Mouse (Mus musculus): ENCODE measurements around the gene Tmem192. TPM values are rescaled to one million over a fixed set of nuclear protein-coding genes. Genes with fewer than 3 reads are reported as not detected.
"Not testable (repeated sequence)": the region's sequence is repeated elsewhere in the genome, so short reads cannot be mapped to it uniquely, and the experiment has no call there.

The Tmem192 gene
- polyA plus RNA-seq, 1 experiment from 2014 or later = 21.4 TPM

- no peaks in the 10 kb centered on the region for H3K4me1 ChIP-seq (ENCODE audit: control insufficient read depth, insufficient read depth, low read length)
- DNase-seq (ENCODE audit: low spot score) (no peak), ATAC-seq (replicated peaks; ENCODE audit: insufficient number of reproducible peaks, low FRiP score, low TSS enrichment, low read depth) (no peak)
- no peaks in the 10 kb centered on the region for H3K36me3 ChIP-seq (replicated peaks; ENCODE audit: control insufficient read depth, insufficient read depth, low read depth, low read length)
- no peaks in the 10 kb centered on the region for H3K27me3 ChIP-seq (ENCODE audit: control insufficient read depth, insufficient read depth, low read length)
- H3K9me3 ChIP-seq (replicated peaks; ENCODE audit: control insufficient read depth, low read length) = no peaks in the 10 kb centered on the region
- no peak overlapping the region for H3K4me3 ChIP-seq (ENCODE audit: low read depth, low read length)
- H3K9ac ChIP-seq (replicated peaks; ENCODE audit: low read length) = no peak overlapping the region
- no peak overlapping the region for H3K4me2 ChIP-seq (ENCODE audit: low read depth, low read length)
- WGBS = 77% methylated on average over 20 of the region's 20 CpGs
- no peak overlapping the region for H3K27ac ChIP-seq (replicated peaks; ENCODE audit: low read depth, low read length)
Observed at GRCm38 (mm10) chr8:64983150-64983897, 36.3 kb downstream of the Tmem192 start.

- Histone ChIP-seq H3K4me1 (ENCODE audit: control insufficient read depth, insufficient read depth, low read length) (no peaks in the 10 kb centered on the region), H3K9me3 (replicated peaks; ENCODE audit: control insufficient read depth, low read length) (no peaks in the 10 kb centered on the region), H3K27ac (replicated peaks; ENCODE audit: low read depth, low read length) (no peak within 1 kb of the TSS), H3K9ac (replicated peaks; ENCODE audit: low read length) (no peak within 1 kb of the TSS), H3K27me3 (ENCODE audit: control insufficient read depth, insufficient read depth, low read length) (no peaks in the 10 kb centered on the region), H3K4me3 (ENCODE audit: low read depth, low read length) (no peak within 1 kb of the TSS), H3K36me3 (replicated peaks; ENCODE audit: control insufficient read depth, insufficient read depth, low read depth, low read length) (no peaks in the 10 kb centered on the region), H3K4me2 (ENCODE audit: low read depth, low read length) (no peak within 1 kb of the TSS)
- no peak for DNase-seq (ENCODE audit: low spot score)
- ATAC-seq (replicated peaks; ENCODE audit: insufficient number of reproducible peaks, low FRiP score, low TSS enrichment, low read depth) = no peak
- 91% methylated on average over 4 of the region's 4 CpGs for WGBS
Observed at GRCm38 (mm10) chr8:64987731-64988130, 40.7 kb downstream of the Tmem192 start, which contains the start of gene Trim75. TSS of gene Trim75 (minus strand) at chr8:64987831.

- DNase-seq (ENCODE audit: low spot score) = no peak
- Histone ChIP-seq H3K27ac (replicated peaks; ENCODE audit: low read depth, low read length) (no peak overlapping the region), H3K36me3 (replicated peaks; ENCODE audit: control insufficient read depth, insufficient read depth, low read depth, low read length) (no peaks in the 10 kb centered on the region), H3K4me1 (ENCODE audit: control insufficient read depth, insufficient read depth, low read length) (no peaks in the 10 kb centered on the region), H3K9me3 (replicated peaks; ENCODE audit: control insufficient read depth, low read length) (no peaks in the 10 kb centered on the region), H3K4me2 (ENCODE audit: low read depth, low read length) (no peak overlapping the region), H3K9ac (replicated peaks; ENCODE audit: low read length) (no peak overlapping the region), H3K4me3 (ENCODE audit: low read depth, low read length) (no peak overlapping the region), H3K27me3 (ENCODE audit: control insufficient read depth, insufficient read depth, low read length) (no peaks in the 10 kb centered on the region)
- WGBS = 83% methylated on average over 4 of the region's 4 CpGs
- ATAC-seq (replicated peaks; ENCODE audit: insufficient number of reproducible peaks, low FRiP score, low TSS enrichment, low read depth) = no peak
Observed at GRCm38 (mm10) chr8:64998806-64999365, 51.9 kb downstream of the Tmem192 start.

- H3K9ac ChIP-seq (replicated peaks; ENCODE audit: low read length); ATAC-seq (replicated peaks; ENCODE audit: insufficient number of reproducible peaks, low FRiP score, low TSS enrichment, low read depth); H3K9me3 ChIP-seq (replicated peaks; ENCODE audit: control insufficient read depth, low read length); DNase-seq (ENCODE audit: low spot score); H3K4me2 ChIP-seq (ENCODE audit: low read depth, low read length); H3K4me3 ChIP-seq (ENCODE audit: low read depth, low read length); H3K36me3 ChIP-seq (replicated peaks; ENCODE audit: control insufficient read depth, insufficient read depth, low read depth, low read length); H3K27ac ChIP-seq (replicated peaks; ENCODE audit: low read depth, low read length); H3K4me1 ChIP-seq (ENCODE audit: control insufficient read depth, insufficient read depth, low read length); H3K27me3 ChIP-seq (ENCODE audit: control insufficient read depth, insufficient read depth, low read length): not testable (repeated sequence)
- 79% methylated on average over 6 of the region's 6 CpGs for WGBS
Observed at GRCm38 (mm10) chr8:65007616-65008015, 60.6 kb downstream of the Tmem192 start.

GRCm38 (mm10) chr8:65018423-65018822 lies 71.4 kb downstream of the Tmem192 start, which contains the start of the genes Trim61 and Trim60:
TSS of gene Trim61 (minus strand) at chr8:65018523.
TSS of gene Trim60 (minus strand) at chr8:65018584.
- Histone ChIP-seq H3K9me3 (replicated peaks; ENCODE audit: control insufficient read depth, low read length) (no peaks in the 10 kb centered on the region), H3K27ac (replicated peaks; ENCODE audit: low read depth, low read length) (no peak within 1 kb of the TSS), H3K36me3 (replicated peaks; ENCODE audit: control insufficient read depth, insufficient read depth, low read depth, low read length) (no peaks in the 10 kb centered on the region), H3K4me2 (ENCODE audit: low read depth, low read length) (no peak within 1 kb of the TSS), H3K27me3 (ENCODE audit: control insufficient read depth, insufficient read depth, low read length) (no peaks in the 10 kb centered on the region), H3K4me3 (ENCODE audit: low read depth, low read length) (no peak within 1 kb of the TSS), H3K9ac (replicated peaks; ENCODE audit: low read length) (no peak within 1 kb of the TSS), H3K4me1 (ENCODE audit: control insufficient read depth, insufficient read depth, low read length) (no peaks in the 10 kb centered on the region)
- DNase-seq (ENCODE audit: low spot score) (no peak), ATAC-seq (replicated peaks; ENCODE audit: insufficient number of reproducible peaks, low FRiP score, low TSS enrichment, low read depth) (no peak)
- WGBS = 87% methylated on average over 8 of the region's 8 CpGs

Other genes with a start within 250 kb of the Tmem192 start
- 154 and 161 TPM in 2 replicates for gene Msmo1, start 213.4 kb upstream of the Tmem192 start, polyA plus RNA-seq (2014; fragmentation: Nextera tagmentation; extraction: Ambion mirVana)
- gene Klhl2, start 97.2 kb upstream of the Tmem192 start, polyA plus RNA-seq (2014; fragmentation: Nextera tagmentation; extraction: Ambion mirVana) = 10.5 and 13.9 TPM in 2 replicates
- not detected in 2 replicates for gene Trim75, start 40.6 kb downstream of the Tmem192 start, polyA plus RNA-seq (2014; fragmentation: Nextera tagmentation; extraction: Ambion mirVana)
- not detected in 2 replicates for gene Trim61, start 71.3 kb downstream of the Tmem192 start, polyA plus RNA-seq (2014; fragmentation: Nextera tagmentation; extraction: Ambion mirVana)
- not detected in 2 replicates for gene Trim60, start 71.4 kb downstream of the Tmem192 start, polyA plus RNA-seq (2014; fragmentation: Nextera tagmentation; extraction: Ambion mirVana)
- gene Apela, start 90.2 kb downstream of the Tmem192 start, polyA plus RNA-seq (2014; fragmentation: Nextera tagmentation; extraction: Ambion mirVana) = 2.9 and 4.2 TPM in 2 replicates
- gene Gm10663, start 127.8 kb downstream of the Tmem192 start, polyA plus RNA-seq (2014; fragmentation: Nextera tagmentation; extraction: Ambion mirVana) = not detected in 2 replicates
- 0.14 TPM in 1 of 2 replicates, not detected in the other for gene BC030870, start 182.4 kb downstream of the Tmem192 start, polyA plus RNA-seq (2014; fragmentation: Nextera tagmentation; extraction: Ambion mirVana)

Measured in embryonic facial prominence, embryonic 11.5 days (tissue).